Mouse (Mus musculus) hindbrain, postnatal 0 days (tissue): ENCODE results near the gene Plpp4. TPM values are rescaled to one million over a fixed set of nuclear protein-coding genes. Genes with fewer than 3 reads are reported as not detected.

Experiments used
- ATAC-seq: fragments of 200-750 bp; cut with Nextera tagmentation; 2 replicates; pipeline ENCODE4 v1.8.0; 2017; ENCODE audit warnings: mild to moderate bottlenecking, moderate TSS enrichment, moderate library complexity
- DNase-seq: peaks from one replicate; pipeline ENCODE4 v3.0.0-alpha.2; 2015; ENCODE audit warnings: low spot score
- H3K27ac ChIP-seq: fragments of 300-500 bp; sonication (generic); 2 replicates; pipeline ENCODE4 v1.5.1; 2014; ENCODE audit warnings: mild to moderate bottlenecking
- H3K27me3 ChIP-seq: fragments of 300-500 bp; sonication (generic); 2 replicates; pipeline ENCODE4 v1.6.1; 2014; ENCODE audit warnings: low read length, mixed read lengths; ENCODE audit not compliant: insufficient read depth
- H3K36me3 ChIP-seq: fragments of 300-500 bp; sonication (generic); 2 replicates; pipeline ENCODE4 v1.6.1; 2014; ENCODE audit warnings: low read length, mixed read lengths; ENCODE audit not compliant: insufficient read depth
- H3K4me1 ChIP-seq: fragments of 300-500 bp; sonication (generic); 2 replicates; pipeline ENCODE4 v1.6.1; 2014; ENCODE audit warnings: antibody characterized with exemption, low read length, mixed read lengths; ENCODE audit not compliant: insufficient read depth
- H3K4me2 ChIP-seq: fragments of 300-500 bp; sonication (generic); 2 replicates; pipeline ENCODE4 v1.6.1; 2014; ENCODE audit warnings: low read depth, mild to moderate bottlenecking, low read length, moderate library complexity, mixed read lengths
- H3K4me3 ChIP-seq: fragments of 300-500 bp; sonication (generic); 2 replicates; pipeline ENCODE4 v1.5.1; 2014; ENCODE audit warnings: low read length
- H3K9ac ChIP-seq: fragments of 300-500 bp; sonication (generic); replicated peaks from 2 replicates; pipeline ENCODE4 v1.6.1; 2014; ENCODE audit warnings: mild to moderate bottlenecking, low read length, moderate library complexity, mixed read lengths
- H3K9me3 ChIP-seq: fragments of 300-500 bp; sonication (generic); 2 replicates; pipeline ENCODE4 v1.6.1; 2016; ENCODE audit warnings: low read length, mixed read lengths
- CTCF ChIP-seq: IDR thresholded peaks from 2 replicates; pipeline ENCODE4 v1.5.1; 2016; ENCODE audit warnings: antibody characterized with exemption, control low read depth, low read depth
- WGBS: fragments of 180-500 bp; shearing (Covaris S2); extraction: QIAGEN DNeasy Blood & Tissue Kit; methylation state at CpG from one replicate; pipeline ENCODE4 v1.1.7; 2014; 5-methylcytosine and 5-hydroxymethylcytosine counted together
- polyA plus RNA-seq: library from polyadenylated mRNA; unstranded; fragments of >200 nt; fragmentation: Nextera tagmentation; extraction: Ambion mirVana; gene quantifications from 2 replicates; pipeline ENCODE4 v1.2.1, GENCODE M21; 2015
- total RNA-seq: library from RNA; depleted of rRNA; stranded (reverse); fragments of >200 nt; gene quantifications from 2 replicates; pipeline ENCODE4 v1.2.3, GENCODE M21; 2014

The Plpp4 gene
- total and polyA plus RNA-seq, 2 experiments from 2014 or later: 14.4 to 22.7 TPM

GRCm38 (mm10) chr7:129259195-129259594 is 2.4 kb downstream of the Plpp4 start:
- peak overlapping the region; percentile 2; the same call in 1 of the 2 replicates for H3K4me2 ChIP-seq
- DNase-seq: no peak
- WGBS: 52% methylated on average over 6 of the region's 6 CpGs

GRCm38 (mm10) chr7:129273867-129274266 is 17.0 kb downstream of the Plpp4 start:
- H3K4me1 ChIP-seq: no peaks in the 10 kb centered on the region
- H3K27me3 ChIP-seq: no peaks in the 10 kb centered on the region
- no peak for TF ChIP-seq CTCF
- ATAC-seq: no peak
- H3K4me2 ChIP-seq: no peak overlapping the region
- H3K9ac ChIP-seq: no peak overlapping the region
- no peak for DNase-seq
- H3K9me3 ChIP-seq: no peaks in the 10 kb centered on the region
- H3K27ac ChIP-seq: no peak overlapping the region
- no peak overlapping the region for H3K4me3 ChIP-seq
- WGBS: 33% methylated on average over 4 of the region's 4 CpGs
- no peaks in the 10 kb centered on the region for H3K36me3 ChIP-seq

More at GRCm38 (mm10) chr7:129259195-129259594, 2.4 kb downstream of the Plpp4 start:
- ATAC-seq: peak; percentile 61; the same call in 1 of the 2 replicates
- no peak overlapping the region for H3K4me3 ChIP-seq
- no peaks in the 10 kb centered on the region for H3K9me3 ChIP-seq
- H3K36me3 ChIP-seq: no peaks in the 10 kb centered on the region
- H3K4me1 ChIP-seq: peaks cover 3% of the 10 kb centered on the region; the same call in 1 of the 2 replicates
- H3K27ac ChIP-seq: no peak overlapping the region
- H3K27me3 ChIP-seq: no peaks in the 10 kb centered on the region
- no peak for TF ChIP-seq CTCF
- H3K9ac ChIP-seq: no peak overlapping the region

- Histone ChIP-seq H3K9ac (no peak overlapping the region), H3K4me1 (no peaks in the 10 kb centered on the region), H3K9me3 (no peaks in the 10 kb centered on the region), H3K36me3 (no peaks in the 10 kb centered on the region), H3K4me2 (no peak overlapping the region), H3K4me3 (no peak overlapping the region), H3K27ac (no peak overlapping the region), H3K27me3 (no peaks in the 10 kb centered on the region)
- DNase-seq: no peak
- TF ChIP-seq CTCF: no peak
- ATAC-seq: no peak
- WGBS: 88% methylated on average over 5 of the region's 5 CpGs
Measured at GRCm38 (mm10) chr7:129274726-129275125, 17.9 kb downstream of the Plpp4 start.

GRCm38 (mm10) chr7:129277751-129278150 is 20.9 kb downstream of the Plpp4 start:
- Histone ChIP-seq H3K9ac (no peak overlapping the region), H3K36me3 (no peaks in the 10 kb centered on the region), H3K4me2 (no peak overlapping the region), H3K9me3 (no peaks in the 10 kb centered on the region), H3K4me1 (no peaks in the 10 kb centered on the region), H3K4me3 (no peak overlapping the region), H3K27ac (no peak overlapping the region), H3K27me3 (no peaks in the 10 kb centered on the region)
- no peak for TF ChIP-seq CTCF
- ATAC-seq: no peak
- DNase-seq: no peak
- WGBS: 81% methylated on average over 5 of the region's 5 CpGs

GRCm38 (mm10) chr7:129278801-129279200 is 22.0 kb downstream of the Plpp4 start:
- H3K9me3 ChIP-seq: no peaks in the 10 kb centered on the region
- no peak for TF ChIP-seq CTCF

GRCm38 (mm10) chr7:129279261-129279660 is 22.4 kb downstream of the Plpp4 start:
- Histone ChIP-seq H3K36me3 (no peaks in the 10 kb centered on the region), H3K4me1 (no peaks in the 10 kb centered on the region), H3K4me3 (no peak overlapping the region), H3K9ac (no peak overlapping the region), H3K4me2 (no peak overlapping the region), H3K27ac (no peak overlapping the region), H3K9me3 (no peaks in the 10 kb centered on the region), H3K27me3 (no peaks in the 10 kb centered on the region)
- ATAC-seq (no peak), DNase-seq (no peak)
- TF ChIP-seq CTCF: no peak
- 72% methylated on average over 4 of the region's 4 CpGs for WGBS

More at GRCm38 (mm10) chr7:129278801-129279200, 22.0 kb downstream of the Plpp4 start:
- no peak overlapping the region for H3K4me3 ChIP-seq
- no peak for ATAC-seq
- no peak overlapping the region for H3K27ac ChIP-seq
- DNase-seq: no peak
- H3K27me3 ChIP-seq: no peaks in the 10 kb centered on the region
- H3K9ac ChIP-seq: no peak overlapping the region
- H3K36me3 ChIP-seq: no peaks in the 10 kb centered on the region
- no peaks in the 10 kb centered on the region for H3K4me1 ChIP-seq
- 92% methylated on average over 4 of the region's 4 CpGs for WGBS
- H3K4me2 ChIP-seq: no peak overlapping the region

- Histone ChIP-seq H3K4me3 (no peak overlapping the region), H3K27me3 (no peaks in the 10 kb centered on the region), H3K4me2 (no peak overlapping the region), H3K9ac (no peak overlapping the region), H3K9me3 (no peaks in the 10 kb centered on the region), H3K36me3 (no peaks in the 10 kb centered on the region), H3K4me1 (no peaks in the 10 kb centered on the region), H3K27ac (no peak overlapping the region)
- no peak for TF ChIP-seq CTCF
- ATAC-seq (no peak), DNase-seq (no peak)
- WGBS: 93% methylated on average over 4 of the region's 4 CpGs
Measured at GRCm38 (mm10) chr7:129281966-129282365, 25.1 kb downstream of the Plpp4 start.
